Mouse (Mus musculus): ENCODE measurements around the gene Sh3bp4.

DNA sequence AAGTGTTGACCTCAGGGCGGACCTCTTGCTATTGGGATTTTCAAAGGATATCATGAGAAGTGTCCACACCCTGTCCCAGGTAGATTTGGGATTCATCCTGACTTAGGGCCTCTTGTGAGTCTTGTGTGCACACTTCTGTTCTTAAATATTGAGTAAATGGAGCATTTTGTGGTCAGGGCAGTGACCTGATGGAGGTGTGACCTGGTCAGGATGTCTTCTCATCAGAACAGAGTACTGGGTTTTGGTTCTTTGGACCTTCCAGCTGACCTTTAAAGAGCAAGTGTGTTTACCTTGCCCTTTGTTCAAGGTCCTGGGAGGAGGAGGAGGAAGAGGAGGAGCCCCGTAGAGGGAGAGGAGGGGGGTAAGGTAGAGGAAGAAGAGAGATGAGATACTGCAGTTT lies 9.0 kb downstream of the Sh3bp4 start:
- TF ChIP-seq EP300 (optimal IDR thresholded peaks at IDR 0.05) (no peak), CTCF (IDR thresholded peaks at IDR 0.05; ENCODE audit: low read depth) (no peak)

All from stomach, postnatal 0 days (tissue).